7 mouse cellular contexts compared by ENCODE assay signal in the genomic region with DNA sequence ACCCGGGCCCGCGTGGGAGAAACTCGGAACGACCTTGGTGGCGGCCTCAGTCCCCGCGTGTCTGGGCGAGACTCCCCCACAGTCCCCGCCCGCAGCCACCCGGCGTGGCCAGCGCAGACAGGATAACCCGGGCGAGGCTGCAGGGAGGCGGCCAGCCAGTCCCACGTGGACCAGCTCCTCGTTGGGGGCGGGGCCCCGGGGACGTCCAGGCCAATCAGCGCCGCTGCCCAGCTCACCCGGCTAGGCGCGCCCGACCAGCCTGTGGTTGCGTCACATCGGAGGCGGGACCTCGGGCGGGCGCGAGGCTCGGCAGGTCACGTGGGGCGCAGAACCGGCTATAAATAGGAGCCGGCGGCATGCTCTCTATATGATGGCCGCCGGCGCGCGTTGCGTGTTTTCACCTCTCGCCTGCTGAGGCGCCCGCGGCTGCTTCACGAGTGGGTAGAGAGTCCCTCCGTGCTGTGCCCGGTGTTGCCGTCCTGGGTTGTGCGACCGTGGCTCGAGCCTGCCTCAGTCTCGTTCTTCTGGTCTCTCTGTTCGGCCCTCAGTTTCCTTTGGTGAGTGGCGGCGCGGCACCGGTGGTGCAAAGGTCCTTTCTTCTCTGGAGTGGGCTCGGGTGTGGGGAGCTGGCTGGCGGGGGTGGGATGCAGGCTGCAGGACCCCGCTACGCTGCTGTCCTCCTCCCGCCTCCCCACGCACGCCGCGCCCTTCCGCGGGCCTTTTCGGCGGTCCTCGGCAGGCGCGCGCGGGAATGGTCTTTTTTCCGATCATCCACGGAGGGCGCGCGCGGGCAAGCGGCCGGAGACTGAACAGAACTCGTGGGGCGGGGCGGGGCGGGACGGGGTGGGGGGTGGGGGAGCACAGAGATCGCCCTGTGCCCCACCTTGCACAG. TPM values are rescaled to one million over a fixed set of nuclear protein-coding genes. Genes with fewer than 3 reads are reported as not detected.
A peak's percentile ranks its signal among the peaks of the same experiment; 100 is the strongest.
DNase-seq lines count a peak whose midpoint lies in the region; ATAC-seq and TF ChIP-seq lines count a peak whose summit lies in the region.

A gene (plus strand): TSS at position 329 of the 892 bp plus-strand sequence.

- peaks cover 12% of the 10 kb centered on the region for H3K4me1 ChIP-seq in embryonic facial prominence, embryonic 12.5 days
- peaks cover 7% of the 10 kb centered on the region; the same call in 1 of the 2 replicates for H3K4me1 ChIP-seq in kidney, adult 2 months (ENCODE audit: control insufficient read depth, insufficient read depth, low read length)
- H3K4me1 ChIP-seq in limb, embryonic 12.5 days (replicated peaks), result peaks cover 21% of the 10 kb centered on the region
- peaks cover 31% of the 10 kb centered on the region for H3K4me1 ChIP-seq in midbrain, embryonic 15.5 days
- H3K4me1 ChIP-seq in spleen, adult 2 months (ENCODE audit: control insufficient read depth, insufficient read depth, insufficient read length), result no peaks in the 10 kb centered on the region; the same call in 1 of the 2 replicates

- under 1% methylated on average over 90 of the region's 96 CpGs for WGBS in embryonic facial prominence, embryonic 12.5 days
- under 1% methylated on average over 92 of the region's 96 CpGs for WGBS in kidney, adult 2 months
- under 1% methylated on average over 77 of the region's 96 CpGs for whole genome bisulfite sequencing in limb, embryonic 12.5 days
- under 1% methylated on average over 92 of the region's 96 CpGs for WGBS in midbrain, embryonic 15.5 days
- WGBS in spleen, adult 2 months, result under 1% methylated on average over 91 of the region's 96 CpGs

- peak within 1 kb of the TSS; percentile 87 for H3K9ac ChIP-seq in embryonic facial prominence, embryonic 12.5 days
- peak within 1 kb of the TSS; percentile 90 for H3K9ac ChIP-seq in limb, embryonic 12.5 days (replicated peaks)
- peak within 1 kb of the TSS; percentile 94 for H3K9ac ChIP-seq in midbrain, embryonic 15.5 days

- no peaks in the 10 kb centered on the region for H3K9me3 ChIP-seq in embryonic facial prominence, embryonic 12.5 days
- H3K9me3 ChIP-seq in limb, embryonic 12.5 days, result no peaks in the 10 kb centered on the region
- H3K9me3 ChIP-seq in midbrain, embryonic 15.5 days, result no peaks in the 10 kb centered on the region

- H3K4me3 ChIP-seq in embryonic facial prominence, embryonic 12.5 days, result peak within 1 kb of the TSS; percentile 78
- peak within 1 kb of the TSS; percentile 86 for H3K4me3 ChIP-seq in kidney, adult 2 months (ENCODE audit: insufficient read depth, low read depth, low read length)
- H3K4me3 ChIP-seq in limb, embryonic 12.5 days (replicated peaks), result peak within 1 kb of the TSS; percentile 81
- H3K4me3 ChIP-seq in midbrain, embryonic 15.5 days, result peak within 1 kb of the TSS; percentile 89
- H3K4me3 ChIP-seq in spleen, adult 2 months (ENCODE audit: extremely low read depth, insufficient read depth, insufficient read length), result peak within 1 kb of the TSS; percentile 96

- no peak for TF ChIP-seq CTCF in kidney, adult 2 months (conservative IDR thresholded peaks at IDR 0.05; ENCODE audit: insufficient read depth, insufficient read length, low read depth, low read length)
- no peak for TF ChIP-seq CTCF in spleen, adult 2 months (IDR thresholded peaks at IDR 0.05; ENCODE audit: extremely low read depth, insufficient read depth, insufficient read length, insufficient replicate concordance)

- H3K27ac ChIP-seq in embryonic facial prominence, embryonic 12.5 days, result peak within 1 kb of the TSS; percentile 87
- peak within 1 kb of the TSS; percentile 97 for H3K27ac ChIP-seq in kidney, adult 2 months (ENCODE audit: insufficient read depth, low read depth, low read length)
- H3K27ac ChIP-seq in limb, embryonic 12.5 days, result peak within 1 kb of the TSS; percentile 89
- peak within 1 kb of the TSS; percentile 95 for H3K27ac ChIP-seq in midbrain, embryonic 15.5 days
- peak within 1 kb of the TSS; percentile 85 for H3K27ac ChIP-seq in spleen, adult 2 months (ENCODE audit: insufficient read depth, low read length)

- peak; percentile 98 for ATAC-seq in embryonic facial prominence, embryonic 12.5 days (ENCODE audit: insufficient number of reproducible peaks, insufficient read depth, low FRiP score, low TSS enrichment)
- peak; percentile 98 for ATAC-seq in limb, embryonic 12.5 days (ENCODE audit: insufficient number of reproducible peaks, insufficient read depth, low FRiP score, low TSS enrichment, low read depth)
- ATAC-seq in midbrain, embryonic 15.5 days (replicated peaks), result peak; percentile 99

- TF ChIP-seq POLR2A in kidney, adult 2 months (IDR thresholded peaks at IDR 0.05; ENCODE audit: low read depth, low read length), result peak; percentile 80
- peak; percentile 96 for TF ChIP-seq POLR2A in spleen, adult 2 months (IDR thresholded peaks at IDR 0.05; ENCODE audit: low read depth, low read length)

- peak within 1 kb of the TSS; percentile 78 for H3K4me2 ChIP-seq in embryonic facial prominence, embryonic 12.5 days (replicated peaks)
- H3K4me2 ChIP-seq in limb, embryonic 12.5 days, result peak within 1 kb of the TSS; percentile 81
- H3K4me2 ChIP-seq in midbrain, embryonic 15.5 days, result peak within 1 kb of the TSS; percentile 81

- no peaks in the 10 kb centered on the region for H3K27me3 ChIP-seq in embryonic facial prominence, embryonic 12.5 days
- no peaks in the 10 kb centered on the region for H3K27me3 ChIP-seq in kidney, adult 2 months (replicated peaks; ENCODE audit: control insufficient read depth, insufficient read depth, low read length)
- H3K27me3 ChIP-seq in limb, embryonic 12.5 days, result no peaks in the 10 kb centered on the region
- no peaks in the 10 kb centered on the region for H3K27me3 ChIP-seq in midbrain, embryonic 15.5 days (replicated peaks)
- no peaks in the 10 kb centered on the region for H3K27me3 ChIP-seq in spleen, adult 2 months (ENCODE audit: control insufficient read depth, insufficient read depth, low read length)

- DNase-seq in adrenal gland, postnatal 25 days, result peak; percentile 100
- peak; percentile 99 for DNase-seq in heart, adult 18-20 months
- DNase-seq in kidney, adult 2 months, result peak; percentile 99
- DNase-seq in spleen, adult 2 months (ENCODE audit: low read depth in 1 of 2, low spot score in 2 of 2), result peak; percentile 94 to 100

- peaks cover 29% of the 10 kb centered on the region for H3K36me3 ChIP-seq in embryonic facial prominence, embryonic 12.5 days
- H3K36me3 ChIP-seq in kidney, adult 2 months (ENCODE audit: control insufficient read depth, insufficient read depth, low read length), result no peaks in the 10 kb centered on the region; the same call in none of the 2 replicates
- peaks cover 32% of the 10 kb centered on the region for H3K36me3 ChIP-seq in limb, embryonic 12.5 days
- 0 out of 2 replicates have a peak, but pooled peaks cover under 1% of the 10 kb centered on the region for H3K36me3 ChIP-seq in midbrain, embryonic 15.5 days (replicated peaks)
- H3K36me3 ChIP-seq in spleen, adult 2 months (ENCODE audit: control insufficient read depth, insufficient read depth, low read length), result peaks cover 6% of the 10 kb centered on the region; the same call in 1 of the 2 replicates

RNA-seq across cellular contexts. Expression of the gene that starts here (rescaled TPM):
- total RNA-seq in adrenal gland, postnatal 25 days (2021), result 18.0 and 21.1 TPM in 2 replicates
- polyA plus RNA-seq in embryonic facial prominence, embryonic 12.5 days (2016; fragmentation: Nextera tagmentation; extraction: Ambion mirVana), result 43.8 and 46.3 TPM in 2 replicates
- 10 to 100 TPM; 12.4 to 13.9 TPM for total RNA-seq in heart, adult 18-20 months (2021)
- polyA plus RNA-seq in kidney, adult 2 months (2012; rRNA removed), result 14.0 and 14.7 TPM in 2 replicates
- polyA plus RNA-seq in limb, embryonic 12.5 days (2016; fragmentation: Nextera tagmentation; extraction: Ambion mirVana), result 43.9 and 46.9 TPM in 2 replicates
- 57.4 and 60.4 TPM in 2 replicates for polyA plus RNA-seq in midbrain, embryonic 15.5 days (2015; fragmentation: Nextera tagmentation; extraction: Ambion mirVana)
- 29.9 and 34.8 TPM in 2 replicates for polyA plus RNA-seq in spleen, adult 2 months (2012; rRNA removed)

Comparison
In these comparisons a context has a peak if more than half of its experiments do, and no peak if none do; other contexts are left out.
1. Peak in every context shown above with its lines: DNase-seq, ATAC-seq, H3K4me3 ChIP-seq and H3K27ac ChIP-seq.